Mouse (Mus musculus): ENCODE data around the gene Elf5. TPM values are rescaled to one million over a fixed set of nuclear protein-coding genes. Genes with fewer than 3 reads are reported as not detected.

Gene Elf5
- polyA plus RNA-seq, 1 experiment from 2014 or later: not detected

- no peaks in the 10 kb centered on the region for H3K79me2 ChIP-seq (ENCODE audit: inconsistent target)
- 42% methylated on average over 6 of the region's 7 CpGs for WGBS (ENCODE audit: missing documents)
- H3K4me3 ChIP-seq (ENCODE audit: inconsistent target): no peak overlapping the region
- peaks cover 25% of the 10 kb centered on the region for H3K36me3 ChIP-seq (ENCODE audit: inconsistent target)
- no peak overlapping the region for H3K27ac ChIP-seq
Observed at GRCm38 (mm10) chr2:103449813-103450212, 38.3 kb downstream of the Elf5 start.

- peaks cover 29% of the 10 kb centered on the region for H3K36me3 ChIP-seq (ENCODE audit: inconsistent target)
- no peak overlapping the region for H3K27ac ChIP-seq
- 95% methylated on average over 8 of the region's 8 CpGs for WGBS (ENCODE audit: missing documents)
- H3K79me2 ChIP-seq (ENCODE audit: inconsistent target): no peaks in the 10 kb centered on the region
- no peak overlapping the region for H3K4me3 ChIP-seq (ENCODE audit: inconsistent target)
Observed at GRCm38 (mm10) chr2:103450267-103450666, 38.8 kb downstream of the Elf5 start.

- H3K27ac ChIP-seq: no peak overlapping the region
- H3K36me3 ChIP-seq (ENCODE audit: inconsistent target): peaks cover 41% of the 10 kb centered on the region
- WGBS (ENCODE audit: missing documents): 93% methylated on average over 5 of the region's 5 CpGs
Observed at GRCm38 (mm10) chr2:103452550-103452949, 41.1 kb downstream of the Elf5 start.

GRCm38 (mm10) chr2:103455748-103456147 lies 44.3 kb downstream of the Elf5 start:
- no peaks in the 10 kb centered on the region for H3K79me2 ChIP-seq (ENCODE audit: inconsistent target)
- H3K36me3 ChIP-seq (ENCODE audit: inconsistent target): peaks cover 70% of the 10 kb centered on the region
- no peak overlapping the region for H3K4me3 ChIP-seq (ENCODE audit: inconsistent target)
- WGBS (ENCODE audit: missing documents): 97% methylated on average over 7 of the region's 7 CpGs
- no peak overlapping the region for H3K27ac ChIP-seq

More at GRCm38 (mm10) chr2:103452550-103452949, 41.1 kb downstream of the Elf5 start:
- Histone ChIP-seq H3K79me2 (ENCODE audit: inconsistent target) (no peaks in the 10 kb centered on the region), H3K4me3 (ENCODE audit: inconsistent target) (no peak overlapping the region)

GRCm38 (mm10) chr2:103456646-103457045 lies 45.2 kb downstream of the Elf5 start:
- Histone ChIP-seq H3K36me3 (ENCODE audit: inconsistent target) (peaks cover 79% of the 10 kb centered on the region), H3K4me3 (ENCODE audit: inconsistent target) (no peak overlapping the region), H3K79me2 (ENCODE audit: inconsistent target) (no peaks in the 10 kb centered on the region), H3K27ac (no peak overlapping the region)
- 30% methylated on average over 10 of the region's 10 CpGs for WGBS (ENCODE audit: missing documents)

GRCm38 (mm10) chr2:103457048-103457447 lies 45.6 kb downstream of the Elf5 start:
- Histone ChIP-seq H3K79me2 (ENCODE audit: inconsistent target) (no peaks in the 10 kb centered on the region), H3K27ac (no peak overlapping the region), H3K36me3 (ENCODE audit: inconsistent target) (peaks cover 83% of the 10 kb centered on the region), H3K4me3 (ENCODE audit: inconsistent target) (no peak overlapping the region)
- WGBS (ENCODE audit: missing documents): 91% methylated on average over 5 of the region's 5 CpGs

- Histone ChIP-seq H3K27ac (no peak overlapping the region), H3K79me2 (ENCODE audit: inconsistent target) (no peaks in the 10 kb centered on the region), H3K36me3 (ENCODE audit: inconsistent target) (peaks cover 86% of the 10 kb centered on the region), H3K4me3 (ENCODE audit: inconsistent target) (no peak overlapping the region)
- WGBS (ENCODE audit: missing documents): 88% methylated on average over 7 of the region's 7 CpGs
Observed at GRCm38 (mm10) chr2:103457628-103458027, 46.1 kb downstream of the Elf5 start.

- 67% methylated on average over 10 of the region's 10 CpGs for WGBS (ENCODE audit: missing documents)
- Histone ChIP-seq H3K79me2 (ENCODE audit: inconsistent target) (no peaks in the 10 kb centered on the region), H3K27ac (no peak overlapping the region), H3K4me3 (ENCODE audit: inconsistent target) (no peak overlapping the region), H3K36me3 (ENCODE audit: inconsistent target) (peaks cover 86% of the 10 kb centered on the region)
Observed at GRCm38 (mm10) chr2:103459069-103459468, 47.6 kb downstream of the Elf5 start.

- H3K79me2 ChIP-seq (ENCODE audit: inconsistent target): no peaks in the 10 kb centered on the region
- peaks cover 86% of the 10 kb centered on the region for H3K36me3 ChIP-seq (ENCODE audit: inconsistent target)
- no peak overlapping the region for H3K27ac ChIP-seq
- H3K4me3 ChIP-seq (ENCODE audit: inconsistent target): no peak overlapping the region
- 90% methylated on average over 8 of the region's 8 CpGs for WGBS (ENCODE audit: missing documents)
Observed at GRCm38 (mm10) chr2:103461210-103461609, 49.7 kb downstream of the Elf5 start.

- no peak overlapping the region for H3K4me3 ChIP-seq (ENCODE audit: inconsistent target)
- H3K79me2 ChIP-seq (ENCODE audit: inconsistent target): no peaks in the 10 kb centered on the region
- peaks cover 88% of the 10 kb centered on the region for H3K36me3 ChIP-seq (ENCODE audit: inconsistent target)
- 83% methylated on average over 9 of the region's 9 CpGs for WGBS (ENCODE audit: missing documents)
- H3K27ac ChIP-seq: no peak overlapping the region
Observed at GRCm38 (mm10) chr2:103461743-103462142, 50.3 kb downstream of the Elf5 start.

GRCm38 (mm10) chr2:103462746-103463145 lies 51.3 kb downstream of the Elf5 start:
- no peaks in the 10 kb centered on the region for H3K79me2 ChIP-seq (ENCODE audit: inconsistent target)
- 90% methylated on average over 4 of the region's 5 CpGs for WGBS (ENCODE audit: missing documents)
- no peak overlapping the region for H3K27ac ChIP-seq
- H3K4me3 ChIP-seq (ENCODE audit: inconsistent target): no peak overlapping the region
- peaks cover 98% of the 10 kb centered on the region for H3K36me3 ChIP-seq (ENCODE audit: inconsistent target)

GRCm38 (mm10) chr2:103464524-103464923 lies 53.0 kb downstream of the Elf5 start:
- H3K79me2 ChIP-seq (ENCODE audit: inconsistent target): no peaks in the 10 kb centered on the region
- WGBS (ENCODE audit: missing documents): 98% methylated on average over 8 of the region's 8 CpGs
- H3K4me3 ChIP-seq (ENCODE audit: inconsistent target): no peak overlapping the region
- H3K36me3 ChIP-seq (ENCODE audit: inconsistent target): peaks cover 97% of the 10 kb centered on the region
- no peak overlapping the region for H3K27ac ChIP-seq

GRCm38 (mm10) chr2:103465429-103465828 lies 53.9 kb downstream of the Elf5 start:
- peaks cover 98% of the 10 kb centered on the region for H3K36me3 ChIP-seq (ENCODE audit: inconsistent target)
- 86% methylated on average over 9 of the region's 11 CpGs for WGBS (ENCODE audit: missing documents)

GRCm38 (mm10) chr2:103466272-103466671 lies 54.8 kb downstream of the Elf5 start:
- no peaks in the 10 kb centered on the region for H3K79me2 ChIP-seq (ENCODE audit: inconsistent target)
- 100% methylated on average over 3 of the region's 3 CpGs for whole genome bisulfite sequencing (ENCODE audit: missing documents)
- peaks cover 98% of the 10 kb centered on the region for H3K36me3 ChIP-seq (ENCODE audit: inconsistent target)
- H3K27ac ChIP-seq: no peak overlapping the region
- H3K4me3 ChIP-seq (ENCODE audit: inconsistent target): no peak overlapping the region

More at GRCm38 (mm10) chr2:103465429-103465828, 53.9 kb downstream of the Elf5 start:
- Histone ChIP-seq H3K79me2 (ENCODE audit: inconsistent target) (no peaks in the 10 kb centered on the region), H3K4me3 (ENCODE audit: inconsistent target) (no peak overlapping the region), H3K27ac (no peak overlapping the region)

GRCm38 (mm10) chr2:103466984-103467588 lies 55.6 kb downstream of the Elf5 start:
- Histone ChIP-seq H3K36me3 (ENCODE audit: inconsistent target) (peaks cover 95% of the 10 kb centered on the region), H3K27ac (no peak overlapping the region), H3K4me3 (ENCODE audit: inconsistent target) (no peak overlapping the region), H3K79me2 (ENCODE audit: inconsistent target) (no peaks in the 10 kb centered on the region)
- 96% methylated on average over 10 of the region's 10 CpGs for WGBS (ENCODE audit: missing documents)

- 100% methylated on average over 3 of the region's 3 CpGs for WGBS (ENCODE audit: missing documents)
- Histone ChIP-seq H3K27ac (no peak overlapping the region), H3K4me3 (ENCODE audit: inconsistent target) (no peak overlapping the region), H3K36me3 (ENCODE audit: inconsistent target) (peaks cover 77% of the 10 kb centered on the region), H3K79me2 (ENCODE audit: inconsistent target) (peaks cover 19% of the 10 kb centered on the region)
Observed at GRCm38 (mm10) chr2:103473362-103473761, 61.9 kb downstream of the Elf5 start.
